Mouse (Mus musculus): ENCODE results near the gene Pglyrp2.

DNA sequence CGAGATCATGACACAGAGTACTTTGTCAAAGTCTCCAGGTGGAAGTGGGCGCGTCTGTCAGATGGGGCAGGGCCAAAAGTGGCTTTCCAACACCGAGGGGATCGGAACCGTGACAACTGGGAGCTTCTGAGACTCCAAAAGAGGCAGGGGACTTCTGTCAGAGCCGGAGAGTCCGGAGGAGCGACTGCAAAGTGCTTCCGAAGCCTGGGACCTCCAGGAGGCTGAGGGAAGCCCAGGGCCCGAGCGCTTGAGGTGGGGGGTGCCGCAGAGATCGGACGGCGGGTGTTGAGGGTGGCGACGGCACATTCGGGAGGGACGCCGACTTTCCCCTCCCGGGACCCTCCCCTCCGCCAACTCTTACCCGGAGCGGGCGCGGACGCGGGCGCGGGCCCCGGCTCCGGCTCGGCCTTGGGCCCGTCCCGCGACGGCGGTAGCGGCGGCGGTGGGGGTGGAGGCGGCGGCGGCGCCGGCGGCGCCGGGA, 60.1 kb downstream of the Pglyrp2 start:
- TF ChIP-seq CTCF (IDR thresholded peaks at IDR 0.05; ENCODE audit: borderline replicate concordance, extremely low read depth, insufficient read depth, insufficient read length) (no peak), POLR2A (IDR thresholded peaks at IDR 0.05; ENCODE audit: borderline replicate concordance, extremely low read depth, insufficient read depth, insufficient read length, poor library complexity, severe bottlenecking) (no peak)

Data from brain, embryonic 14.5 days (tissue).